Mouse (Mus musculus) neutrophil, adult 83 days (primary cell): ENCODE measurements around the gene Acsm3. TPM values are rescaled to one million over a fixed set of nuclear protein-coding genes. Genes with fewer than 3 reads are reported as not detected.

Source experiments
- total RNA-seq, 2 experiments: library from RNA; stranded (reverse); gene quantifications; one replicate each; pipeline ENCODE4 v1.2.4; 2023

Gene Acsm3
- not detected for total RNA-seq

GRCm38 (mm10) chr7:119760527-119760951 lies at the start of gene Acsm3:
Gene Acsm3 (plus strand): TSS chr7:119760923.

GRCm38 (mm10) chr7:119720253-119720946 lies 40.3 kb upstream of the Acsm3 start, which contains the start of gene Thumpd1:
Gene Thumpd1 (minus strand): TSS chr7:119720798.

GRCm38 (mm10) chr7:119793586-119794250 lies 33.0 kb downstream of the Acsm3 start, which contains the start of the genes Rexo5 and Eri2:
Gene Rexo5 (plus strand): TSS chr7:119794006.
Gene Eri2 (minus strand): TSS chr7:119794058.

Other genes starting within 250 kb of the Acsm3 start
- not detected for gene Acsm5, start 241.5 kb upstream of the Acsm3 start, total RNA-seq
- not detected for gene Pdilt, start 237.4 kb upstream of the Acsm3 start, total RNA-seq
- not detected for gene Acsm2, start 206.6 kb upstream of the Acsm3 start, total RNA-seq
- not detected for gene Acsm1, start 153.9 kb upstream of the Acsm3 start, total RNA-seq
- gene Acsm4, start 70.9 kb upstream of the Acsm3 start, total RNA-seq = not detected
- gene Thumpd1, start 40.1 kb upstream of the Acsm3 start, total RNA-seq = 10 to 100 TPM; 12.9 to 13.0 TPM
- gene Rexo5, start 33.1 kb downstream of the Acsm3 start, total RNA-seq = 10 to 100 TPM; 13.6 to 19.8 TPM
- gene Eri2, start 33.1 kb downstream of the Acsm3 start, total RNA-seq = 1 to 10 TPM; 5.2 to 5.7 TPM
- 1 to 10 TPM; 4.2 to 5.5 TPM for gene Lyrm1, start 134.9 kb downstream of the Acsm3 start, total RNA-seq
- gene Dcun1d3, start 135.4 kb downstream of the Acsm3 start, total RNA-seq = 10 to 100 TPM; 20.1 to 24.4 TPM